Mouse (Mus musculus): ENCODE data around the gene Rnf212b. TPM values are rescaled to one million over a fixed set of nuclear protein-coding genes. Genes with fewer than 3 reads are reported as not detected.

The Rnf212b gene
- total RNA-seq, 2 experiments from 2014 or later, result 0.29 TPM; not detected in 1

DNA sequence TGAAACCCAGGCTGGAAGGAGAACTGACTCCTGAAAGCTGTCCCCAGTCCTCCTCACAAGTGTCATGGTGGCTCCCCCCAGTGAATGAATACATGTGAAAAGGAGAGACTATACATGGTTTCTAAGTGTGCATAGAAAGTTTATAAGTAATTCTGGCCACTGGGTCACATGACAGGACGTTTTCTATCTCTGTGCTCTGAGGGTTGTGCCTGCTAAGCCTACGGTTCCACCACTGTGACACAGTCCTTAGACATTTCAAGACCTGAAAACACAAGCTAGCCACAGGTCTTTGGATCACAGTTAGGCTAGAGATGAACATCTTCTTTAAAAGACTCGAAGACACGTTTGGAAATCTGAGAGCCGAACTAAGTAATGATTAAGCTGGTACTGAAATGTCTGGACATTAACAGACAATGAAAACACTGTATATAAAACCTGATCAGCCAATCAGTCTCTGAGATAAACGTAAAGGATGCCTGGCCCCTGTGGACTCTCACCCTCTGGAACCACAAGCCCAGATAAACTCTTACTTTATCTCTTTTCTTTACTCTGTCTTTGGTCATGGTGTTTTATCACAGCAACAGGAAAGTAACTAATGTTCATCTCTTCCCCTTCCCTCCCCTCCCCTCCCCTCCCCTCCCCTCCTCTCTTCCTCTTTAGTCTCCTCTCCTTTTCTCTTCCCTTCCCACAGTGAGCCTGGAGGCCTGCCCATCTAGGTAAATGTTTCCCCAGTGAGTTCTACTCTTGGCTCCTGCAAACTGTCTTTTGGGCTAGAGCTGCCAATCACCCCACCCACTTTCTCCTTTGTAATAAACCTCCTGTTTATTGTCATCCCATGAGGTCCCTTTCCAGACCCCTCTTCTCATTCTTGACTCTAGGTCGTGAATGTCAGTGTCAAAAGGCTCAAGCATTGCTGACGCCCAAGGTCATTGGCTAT lies 19.8 kb upstream of the Rnf212b start:
- DNase-seq, result no peak
- intact Hi-C loops (cut with DNase I; ENCODE audit: low total_unique reads), result no loop called here

DNA sequence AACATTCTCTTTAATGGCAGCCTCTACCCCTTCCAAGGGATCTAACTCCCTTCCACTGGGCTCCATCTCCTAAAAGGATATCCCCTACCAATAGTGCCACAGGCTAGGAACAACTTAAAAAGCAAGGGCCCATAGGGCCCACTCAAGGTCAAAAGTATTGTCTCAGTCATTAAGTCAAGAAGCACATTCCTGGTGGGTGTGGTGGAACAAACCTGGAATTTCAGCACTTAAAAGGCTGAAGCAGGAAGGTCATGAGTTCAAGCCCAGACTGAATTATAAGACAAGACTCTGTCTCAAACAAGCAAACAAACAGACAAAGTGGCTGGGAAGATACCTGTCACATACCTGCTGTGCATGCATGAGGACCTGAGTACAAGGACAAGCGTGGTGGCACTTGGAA lies 18.0 kb upstream of the Rnf212b start:
- DNase-seq, result no peak
- intact Hi-C loops (cut with DNase I; ENCODE audit: low total_unique reads), result no loop called here

DNA sequence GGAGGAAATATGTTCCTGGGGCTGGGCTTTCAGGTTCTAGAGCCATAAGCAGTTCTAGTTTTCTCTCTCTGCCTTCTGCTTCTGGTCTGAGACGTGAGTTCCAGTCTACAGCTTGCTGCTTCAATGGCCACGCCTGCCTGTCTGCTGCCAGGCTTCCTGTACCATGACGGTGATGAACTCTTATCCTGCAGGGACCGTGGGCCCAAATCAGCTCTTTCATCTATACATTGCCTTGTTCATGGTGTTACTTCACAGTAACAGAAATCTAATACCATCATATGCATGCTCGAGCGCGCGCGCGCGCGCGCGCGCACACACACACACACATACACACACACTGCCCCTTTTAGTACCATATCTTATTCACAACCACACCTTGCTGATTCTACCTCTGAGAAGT lies 17.2 kb upstream of the Rnf212b start:
- intact Hi-C loops (cut with DNase I; ENCODE audit: low total_unique reads), result no loop called here
- DNase-seq, result no peak

DNA sequence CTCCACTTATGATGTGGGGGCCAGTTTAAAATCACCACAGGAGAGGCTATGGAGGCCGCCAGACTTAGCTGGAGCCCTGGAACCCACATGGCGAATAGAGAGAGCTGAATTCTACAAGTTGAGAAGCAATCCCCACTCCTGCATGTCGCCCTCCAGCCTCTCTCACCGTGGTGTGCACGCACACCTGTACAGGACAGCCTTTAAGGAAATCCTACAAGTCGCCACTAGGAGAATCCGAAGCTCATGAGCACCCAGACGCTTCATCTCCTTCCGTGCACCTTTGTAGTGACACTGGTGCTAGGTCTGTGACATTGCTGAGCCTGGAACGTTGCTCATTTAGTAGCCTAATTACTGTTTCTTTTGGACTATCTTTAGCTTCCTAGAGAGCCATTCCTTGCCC lies 14.3 kb upstream of the Rnf212b start:
- intact Hi-C loops (cut with DNase I; ENCODE audit: low total_unique reads), result no loop called here
- DNase-seq, result no peak

DNA sequence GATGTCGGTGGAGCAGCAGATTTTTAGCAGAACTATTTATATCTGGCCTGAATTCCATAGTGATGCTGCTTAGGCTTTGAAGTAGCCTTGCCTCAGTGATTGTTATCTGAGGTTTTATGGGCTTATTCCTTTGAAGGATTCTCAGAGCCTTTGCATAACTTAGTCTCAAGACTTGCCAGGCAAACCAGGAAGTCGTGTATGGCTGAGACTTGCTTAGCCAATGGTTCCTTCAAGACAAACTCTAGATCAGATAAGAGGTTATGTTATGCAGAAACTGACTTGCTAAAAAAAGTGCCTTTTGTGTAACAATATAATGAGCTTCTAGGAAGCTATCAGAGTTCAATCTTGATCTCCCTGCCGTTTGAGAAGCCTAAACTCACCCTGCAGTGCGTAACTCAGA lies 11.5 kb upstream of the Rnf212b start:
- DNase-seq, result no peak
- intact Hi-C loops (cut with DNase I; ENCODE audit: low total_unique reads), result no loop called here

DNA sequence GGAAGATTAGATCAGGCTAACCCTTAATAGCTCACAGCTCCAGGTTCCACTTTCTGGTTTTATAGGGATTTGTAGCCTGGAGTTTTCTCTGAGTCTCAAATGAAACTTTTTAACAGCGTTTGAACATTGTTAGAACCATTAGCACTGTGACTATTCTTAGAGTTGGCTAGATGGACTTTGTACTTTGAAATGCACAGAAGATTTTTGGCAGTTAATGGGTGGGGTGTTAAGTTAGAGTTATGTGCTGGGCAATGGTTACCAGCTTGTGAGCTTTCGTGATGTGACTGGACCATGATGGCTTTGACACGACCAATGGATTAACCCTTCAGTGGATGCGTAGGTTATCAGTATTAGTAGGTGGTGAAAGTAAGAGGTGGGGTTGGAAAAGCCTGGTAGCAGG lies 7.8 kb upstream of the Rnf212b start:
- intact Hi-C loops (cut with DNase I; ENCODE audit: low total_unique reads), result no loop called here
- DNase-seq, result no peak

DNA sequence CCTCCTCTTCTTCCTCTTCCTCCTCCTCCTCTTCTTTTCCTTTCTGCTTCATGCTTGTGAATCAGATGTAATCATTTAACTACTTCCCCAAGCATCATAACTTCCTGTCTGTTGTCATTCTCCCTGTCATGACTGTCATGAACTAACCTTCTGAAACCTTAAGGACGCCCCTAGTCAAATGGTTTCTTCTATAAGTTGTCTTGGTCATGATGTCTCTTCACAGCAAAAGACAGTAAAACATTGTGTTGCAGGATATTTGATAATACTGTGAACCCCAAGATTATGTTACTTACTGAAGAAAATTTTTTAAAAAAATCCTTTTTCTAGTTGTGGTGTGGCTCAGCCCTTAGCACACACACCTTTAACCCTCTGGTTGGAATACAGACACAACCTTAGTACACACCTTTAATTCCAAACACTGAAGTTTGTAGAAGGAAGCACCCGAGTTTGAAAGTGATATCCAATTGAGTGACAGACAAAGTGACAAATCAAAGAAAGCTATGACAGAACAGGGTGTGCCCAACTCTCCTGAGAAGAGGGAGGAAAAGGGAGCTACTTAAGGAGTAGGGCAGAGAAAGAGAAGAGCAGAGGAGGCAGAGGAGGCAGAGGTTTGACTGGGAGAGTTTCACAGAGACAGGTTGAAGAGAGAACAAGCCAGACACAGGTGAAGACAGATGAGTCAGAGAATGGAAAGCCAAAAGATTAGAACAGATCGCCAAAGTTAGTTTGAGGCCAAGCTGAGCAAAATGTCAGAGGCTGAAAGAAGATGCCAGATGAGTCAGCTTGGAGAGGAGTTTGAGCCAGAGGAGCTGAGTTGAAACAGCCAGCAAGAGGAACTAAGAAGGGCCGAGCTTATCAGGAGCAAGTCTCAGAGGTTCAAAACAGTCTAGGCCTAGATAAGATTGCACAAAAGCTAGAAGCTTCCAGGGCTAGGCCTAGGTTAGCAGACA lies 4.9 kb upstream of the Rnf212b start:
- peak; percentile 9 for DNase-seq
- intact Hi-C loops (cut with DNase I; ENCODE audit: low total_unique reads), result no loop called here

DNA sequence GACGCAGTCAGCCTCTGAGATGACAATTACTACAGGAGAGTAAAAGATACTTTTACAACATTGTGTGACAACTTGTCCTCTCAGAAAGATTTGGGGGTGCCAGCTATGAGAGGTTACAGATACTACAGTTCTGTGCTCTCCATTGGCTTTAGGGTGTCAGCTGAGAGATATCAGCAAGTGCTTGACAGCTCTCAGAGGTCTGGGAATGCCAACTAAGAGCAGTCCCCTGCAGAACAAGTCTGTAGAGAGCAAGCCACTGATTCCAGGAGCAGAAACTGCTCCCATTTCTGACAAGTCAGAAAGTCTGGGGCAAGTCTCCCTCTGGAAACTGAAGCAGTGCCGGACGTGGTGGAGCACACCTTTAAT lies 4.3 kb upstream of the Rnf212b start:
- DNase-seq, result no peak
- intact Hi-C loops (cut with DNase I; ENCODE audit: low total_unique reads), result no loop called here

DNA sequence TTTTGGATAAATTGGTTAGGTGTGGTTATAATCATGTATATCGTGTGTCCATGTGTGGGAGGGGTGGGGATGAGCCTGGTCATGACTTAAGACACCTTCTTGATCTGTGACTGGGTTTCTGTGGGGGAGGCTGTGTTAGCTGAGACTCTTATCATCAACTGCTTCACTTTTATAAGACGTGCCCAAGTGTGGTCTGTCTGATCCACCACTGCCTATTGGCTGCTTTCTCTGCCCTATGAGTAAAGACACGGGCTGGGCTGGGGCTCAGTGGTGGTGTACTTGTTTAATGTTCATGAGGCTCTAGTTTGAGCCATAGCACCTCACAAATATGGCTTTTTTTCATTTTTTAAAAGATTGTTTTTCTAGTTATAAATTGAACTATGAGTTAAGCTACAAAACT lies 1.8 kb downstream of the Rnf212b start:
- intact Hi-C loops (cut with DNase I; ENCODE audit: low total_unique reads), result no loop called here
- DNase-seq, result no peak

DNA sequence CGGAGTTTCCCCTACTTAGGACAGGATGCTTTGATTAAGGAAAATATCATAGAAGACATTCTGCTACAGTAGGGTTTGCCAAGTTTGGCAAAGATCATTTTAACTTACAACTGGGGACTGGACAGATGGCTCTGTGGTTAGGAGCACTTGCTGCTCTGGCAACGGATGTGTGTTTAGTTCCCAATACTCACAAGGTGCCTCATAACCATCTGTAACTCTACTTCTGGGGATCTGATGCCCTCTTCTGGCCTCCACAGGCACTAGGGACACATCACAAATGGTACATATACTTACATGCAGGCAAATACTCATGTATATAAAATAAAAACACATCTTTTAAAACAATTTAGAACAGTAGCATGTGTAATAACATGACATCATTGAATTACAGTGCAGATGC lies 3.9 kb downstream of the Rnf212b start:
- DNase-seq, result peak; percentile 15
- intact Hi-C loops (cut with DNase I; ENCODE audit: low total_unique reads), result no loop called here

DNA sequence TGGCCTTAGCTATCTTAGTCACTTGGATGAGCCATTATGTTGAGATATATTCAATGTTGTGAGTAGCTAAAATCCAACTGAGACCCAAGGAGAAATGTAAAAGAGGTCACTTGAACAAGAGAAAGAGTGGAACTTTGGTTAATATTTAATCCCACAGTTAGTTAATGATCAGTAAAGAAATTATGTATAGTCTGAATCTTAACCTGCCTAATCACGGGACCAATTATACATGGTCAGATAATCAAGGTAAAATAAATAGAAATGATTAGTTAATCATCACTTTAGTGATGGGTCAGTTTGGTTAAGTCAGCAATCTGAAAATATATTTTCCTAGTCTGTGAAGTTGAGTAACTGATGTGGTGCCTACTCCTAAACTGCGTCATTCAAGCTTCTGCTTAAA lies 8.4 kb downstream of the Rnf212b start:
- intact Hi-C loops (cut with DNase I; ENCODE audit: low total_unique reads), result no loop called here
- DNase-seq, result no peak

DNA sequence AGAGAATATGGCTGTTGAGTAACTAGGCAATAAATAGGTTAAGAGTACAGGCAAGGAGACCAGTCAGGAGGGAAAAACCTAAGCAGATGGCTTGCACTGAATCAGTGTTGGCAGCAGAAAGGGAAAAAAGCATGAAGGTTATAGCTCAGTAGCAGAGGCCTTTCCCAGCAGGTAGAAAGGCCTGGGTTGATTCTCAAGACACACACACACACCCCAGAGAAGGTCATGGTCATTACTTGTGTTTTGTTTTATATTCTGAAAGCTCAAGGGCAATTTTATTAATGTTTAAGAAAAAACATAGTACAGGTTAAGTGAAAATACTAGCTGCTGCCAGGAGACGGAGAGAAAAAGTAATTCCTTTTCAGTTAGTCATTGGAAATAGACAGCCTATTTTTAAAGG lies 9.8 kb downstream of the Rnf212b start:
- no peak for DNase-seq
- intact Hi-C loops (cut with DNase I; ENCODE audit: low total_unique reads), result no loop called here

DNA sequence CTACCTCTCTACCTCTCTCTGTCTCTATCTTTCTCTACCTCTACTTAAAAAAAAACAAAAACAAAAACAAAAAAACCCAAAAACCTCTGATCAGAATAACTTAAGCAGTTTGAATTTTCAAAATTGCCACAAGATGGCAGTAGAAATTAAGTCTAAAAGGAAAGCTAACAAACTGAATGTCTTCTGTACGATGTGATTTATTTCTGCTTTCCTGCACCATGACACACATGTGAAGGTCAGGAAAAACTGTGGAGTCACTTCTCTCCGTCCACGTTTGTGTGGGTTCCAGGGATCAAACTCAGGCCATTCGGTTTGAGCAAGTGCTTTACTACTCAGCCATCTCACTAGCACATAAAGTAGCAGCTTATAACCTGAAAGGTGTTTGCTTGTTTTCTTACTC lies 29.5 kb downstream of the Rnf212b start:
- DNase-seq, result no peak
- intact Hi-C loops (cut with DNase I; ENCODE audit: low total_unique reads), result loop anchor here (10.0 kb wide), 1 partner anchor 91 kb away; the partner anchor contains the start of genes Cmtm5 and Il25

DNA sequence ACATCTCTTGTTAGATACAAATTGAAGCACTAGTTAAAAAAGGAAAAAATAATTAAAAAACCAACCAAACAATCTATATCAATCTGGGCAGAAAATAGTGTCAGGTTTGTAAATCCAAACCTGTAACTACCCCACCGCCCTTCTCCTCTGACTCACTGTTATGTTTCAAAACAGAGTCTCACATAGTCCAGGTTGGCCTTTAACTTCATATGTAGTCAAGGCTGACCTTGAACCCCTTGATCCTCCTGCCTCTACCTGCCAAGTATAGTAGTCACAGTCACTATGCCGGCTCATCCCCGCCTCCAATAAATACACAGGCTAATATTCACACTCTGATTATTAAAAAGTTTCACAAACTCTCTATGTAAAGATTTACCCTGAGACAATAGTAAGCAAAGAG lies 41.8 kb downstream of the Rnf212b start:
- intact Hi-C loops (cut with DNase I; ENCODE audit: low total_unique reads), result no loop called here
- DNase-seq, result no peak

DNA sequence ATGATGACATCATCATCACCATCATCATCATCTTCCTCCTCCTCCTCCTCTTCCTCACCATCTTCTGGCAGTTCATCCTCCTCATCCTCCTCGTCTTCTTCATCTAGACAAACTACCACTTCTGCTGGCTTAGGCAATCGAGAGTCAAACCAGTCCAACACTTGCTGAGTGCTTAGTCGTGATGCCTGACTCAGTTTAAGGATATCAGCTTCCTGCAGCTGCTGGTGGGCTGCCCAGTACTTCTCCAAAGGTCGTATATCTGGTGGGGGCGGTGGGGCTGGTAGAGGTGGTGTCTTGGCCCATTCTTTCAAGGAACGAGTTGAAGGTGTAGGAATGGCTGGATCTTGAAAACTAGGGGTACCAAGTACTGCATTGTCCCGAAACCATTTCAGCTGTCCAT lies 42.8 kb downstream of the Rnf212b start:
- intact Hi-C loops (cut with DNase I; ENCODE audit: low total_unique reads), result no loop called here

DNA sequence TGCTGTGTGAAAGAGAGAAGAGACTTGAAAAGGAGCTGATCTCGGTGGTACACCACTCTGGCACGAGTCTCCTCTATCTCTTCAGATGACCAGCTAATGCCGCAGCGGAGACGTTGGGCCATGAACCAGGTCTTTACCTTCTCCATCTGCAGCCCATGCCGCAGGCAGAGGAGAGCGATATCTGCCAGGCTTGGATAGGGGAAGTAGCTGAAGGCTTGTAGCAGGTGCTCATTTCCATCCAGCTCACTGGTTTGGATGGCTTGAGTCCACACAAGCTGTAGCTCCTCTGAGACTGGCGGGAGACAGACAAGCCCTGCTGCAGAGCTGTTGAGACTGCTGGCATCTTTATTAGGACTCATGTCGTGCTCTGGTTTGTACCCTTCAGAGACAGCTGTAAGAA lies 44.0 kb downstream of the Rnf212b start:
- intact Hi-C loops (cut with DNase I; ENCODE audit: low total_unique reads), result no loop called here
- DNase-seq, result no peak

More for the DNA sequence above, 42.8 kb downstream of the Rnf212b start:
- no peak for DNase-seq

DNA sequence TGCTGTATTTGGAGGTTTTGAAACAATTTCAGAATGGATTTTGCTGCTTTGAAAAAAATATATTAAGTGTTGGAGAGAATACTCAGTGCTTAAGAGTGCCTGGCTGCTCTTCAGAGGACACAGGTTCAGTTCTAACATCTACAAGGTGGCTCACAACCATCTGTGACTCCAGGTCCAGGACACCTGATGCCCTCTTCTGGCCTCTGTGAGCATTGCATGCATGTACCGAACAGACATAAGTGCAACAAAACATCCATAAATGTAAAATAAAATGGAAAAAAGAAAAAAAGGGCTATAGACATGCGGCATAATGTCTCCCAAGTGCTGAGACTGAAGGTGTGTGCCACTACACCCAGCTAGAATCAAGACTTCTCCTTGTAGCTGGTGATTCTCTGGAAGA lies 46.6 kb downstream of the Rnf212b start:
- intact Hi-C loops (cut with DNase I; ENCODE audit: low total_unique reads), result no loop called here
- peak; percentile 40 for DNase-seq

DNA sequence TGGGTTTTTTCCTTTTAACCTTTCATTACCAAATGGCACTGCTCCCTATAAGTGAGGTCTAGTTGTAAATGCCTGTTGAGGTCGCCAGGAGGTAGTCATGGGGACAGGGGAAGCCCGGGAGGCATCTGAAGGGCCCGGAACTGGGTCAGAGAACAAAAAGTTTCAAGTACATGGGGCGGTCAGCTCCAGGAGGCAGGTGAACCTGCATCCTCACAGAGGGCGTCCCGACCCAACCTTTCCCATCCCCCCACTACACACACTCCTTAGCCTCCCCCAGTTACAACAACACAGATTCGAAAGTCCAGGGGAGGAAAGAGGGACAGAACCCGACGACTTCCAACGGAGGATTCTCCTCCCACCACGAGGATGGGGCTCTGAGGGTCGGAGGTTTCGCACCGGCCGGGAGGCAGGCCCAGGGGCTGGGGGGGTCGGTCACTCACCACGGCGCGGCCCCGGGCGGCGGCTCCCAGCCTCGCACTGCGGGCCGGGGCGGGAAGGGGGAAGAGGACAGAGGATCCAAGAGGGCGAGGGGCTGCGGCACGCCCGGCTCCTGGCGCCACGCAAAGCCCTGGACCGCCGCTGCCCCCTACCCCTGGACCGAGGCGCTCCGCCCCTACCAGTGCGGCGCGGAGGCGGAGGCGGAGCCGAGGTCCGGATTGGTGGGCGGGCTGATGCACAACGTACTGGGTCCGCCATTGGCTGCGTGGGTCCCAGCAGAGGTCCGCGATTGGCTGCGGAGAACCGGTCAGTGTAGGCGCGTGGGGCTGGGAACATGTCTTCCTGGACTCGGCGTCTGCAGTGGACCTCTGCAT lies 49.8 kb downstream of the Rnf212b start:
- DNase-seq, result peak; percentile 93
- intact Hi-C loops (cut with DNase I; ENCODE audit: low total_unique reads), result no loop called here

DNA sequence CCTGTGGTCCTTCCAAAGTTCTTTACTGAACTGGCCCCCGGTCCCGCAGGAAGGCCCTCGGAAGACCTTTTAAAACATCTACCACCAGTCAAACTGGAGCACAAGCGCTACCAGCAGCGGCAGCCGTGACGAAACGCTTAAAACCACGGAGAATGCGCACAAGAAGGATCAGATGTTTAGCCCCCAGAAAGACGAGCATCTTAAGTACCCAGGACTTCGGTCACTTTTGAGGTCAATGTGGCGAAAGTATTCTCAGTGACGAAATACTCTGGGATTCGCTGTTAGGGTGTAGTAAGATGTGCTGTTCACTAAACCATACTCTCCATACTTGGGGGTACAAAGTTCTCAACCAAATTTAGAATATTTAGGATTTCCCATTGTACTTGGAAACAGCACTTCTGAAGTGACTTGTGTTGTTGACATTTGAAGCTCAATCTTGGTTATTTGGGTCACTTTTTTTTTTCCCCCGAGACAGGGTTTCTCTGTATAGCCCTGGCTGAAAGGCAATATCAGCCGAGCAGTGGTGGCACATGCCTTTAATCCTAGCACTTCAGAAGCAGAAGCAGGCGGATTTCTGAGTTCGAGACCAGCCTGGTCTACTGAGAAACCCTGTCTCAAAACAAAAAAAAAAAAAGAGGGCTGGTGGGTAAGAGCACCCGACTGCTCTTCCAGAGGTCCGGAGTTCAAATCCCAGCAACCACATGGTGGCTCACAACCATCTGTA lies 50.5 kb downstream of the Rnf212b start:
- DNase-seq, result no peak
- intact Hi-C loops (cut with DNase I; ENCODE audit: low total_unique reads), result no loop called here

Data from gastrocnemius, postnatal 14 days (tissue).